Mouse (Mus musculus): ENCODE measurements at regions not wholly inside any gene's neighbourhood (a gene's known extent, or its start where the extent isn't known, plus 50 kb on each side); places are given as distances from the start of the nearest gene placed in this dataset.

DNA sequence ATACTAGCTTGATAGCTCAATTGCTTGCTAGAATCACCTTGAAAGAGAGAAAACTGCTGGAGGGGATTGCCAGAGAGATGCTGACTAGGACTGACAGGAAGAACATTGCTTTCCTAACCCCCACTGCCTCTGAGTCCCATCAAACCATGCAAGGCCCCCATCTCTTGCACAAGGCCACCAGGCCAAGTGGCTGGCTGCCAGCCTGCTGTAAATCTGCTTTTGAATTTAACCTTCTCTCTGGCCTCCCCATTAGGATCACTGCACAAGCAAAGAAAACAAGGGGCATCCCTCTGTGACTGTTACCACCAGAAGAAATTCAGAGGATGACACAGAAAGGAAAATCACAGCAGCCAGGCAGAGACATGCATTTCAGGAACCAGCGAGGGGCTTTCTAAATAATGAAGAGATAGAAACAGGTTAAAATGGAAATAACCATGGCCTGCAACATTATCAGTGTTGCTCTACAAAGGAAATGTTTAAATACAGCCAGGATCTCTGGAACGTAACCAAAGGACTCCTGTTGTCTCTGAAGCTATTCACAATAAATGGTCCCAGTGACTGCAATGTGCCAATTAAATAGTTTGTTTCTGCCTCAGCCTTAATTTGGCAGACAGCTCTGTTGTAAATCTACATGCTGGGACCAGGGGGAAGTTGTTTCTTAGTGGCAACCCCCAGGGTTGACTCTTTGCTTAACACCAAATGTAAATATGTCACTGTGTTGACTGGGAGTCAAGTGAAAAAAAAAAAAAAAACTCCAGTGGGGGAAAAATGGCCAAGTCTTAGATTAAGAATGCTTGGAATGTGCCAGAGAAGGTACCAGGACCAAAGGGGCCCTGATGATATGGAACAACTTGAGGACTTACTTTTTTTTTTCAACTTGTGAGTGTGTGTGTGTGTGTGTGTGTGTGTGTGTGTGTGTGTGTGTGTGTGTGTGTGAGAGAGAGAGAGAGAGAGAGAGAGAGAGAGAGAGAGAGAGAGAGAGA lies 233.9 kb upstream of the Epha4 start:
- no peak; the same call in 1 of the 2 replicates for ATAC-seq

DNA sequence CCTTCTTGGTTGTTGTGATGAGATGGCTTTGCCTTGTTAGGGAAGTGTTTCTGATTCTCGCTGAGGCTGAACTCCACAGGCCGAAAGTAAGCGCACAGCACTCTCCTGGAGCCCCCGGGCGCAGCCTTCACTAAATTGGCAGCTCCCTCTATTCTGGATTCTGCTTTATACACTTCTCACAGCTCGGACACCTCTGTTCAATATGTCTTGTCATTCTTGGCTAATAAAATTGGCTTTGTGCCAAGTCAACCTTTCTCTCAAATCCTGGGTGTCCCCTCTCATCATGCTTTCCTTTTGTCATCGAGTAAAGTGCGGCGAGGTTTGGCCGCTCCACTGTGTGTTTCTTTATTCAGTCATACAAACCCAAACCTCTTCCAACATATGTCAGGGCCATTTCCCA lies 217.2 kb upstream of the Epha4 start:
- H3K36me3 ChIP-seq (ENCODE audit: control insufficient read depth, insufficient read depth, low read length), result no peaks in the 10 kb centered on the region
- 42% methylated on average over 10 of the region's 10 CpGs for WGBS
- peak; percentile 48; the same call in 1 of the 2 replicates for ATAC-seq
- H3K9ac ChIP-seq (ENCODE audit: low read depth, low read length), result no peak overlapping the region
- no peaks in the 10 kb centered on the region for H3K4me1 ChIP-seq (ENCODE audit: control insufficient read depth, insufficient read depth, low read depth, low read length)
- no peak overlapping the region for H3K27ac ChIP-seq (ENCODE audit: low read depth, low read length)
- no peaks in the 10 kb centered on the region for H3K9me3 ChIP-seq (ENCODE audit: control insufficient read depth, low read length)
- no peak overlapping the region for H3K4me2 ChIP-seq (ENCODE audit: low read length)
- H3K27me3 ChIP-seq (replicated peaks; ENCODE audit: control insufficient read depth, insufficient read depth, low read length), result no peaks in the 10 kb centered on the region
- H3K4me3 ChIP-seq (ENCODE audit: low read length), result no peak overlapping the region

More for the DNA sequence above, 233.9 kb upstream of the Epha4 start:
- Histone ChIP-seq H3K4me3 (ENCODE audit: low read length) (no peak overlapping the region), H3K36me3 (ENCODE audit: control insufficient read depth, insufficient read depth, low read length) (no peaks in the 10 kb centered on the region), H3K9me3 (ENCODE audit: control insufficient read depth, low read length) (no peaks in the 10 kb centered on the region), H3K27me3 (replicated peaks; ENCODE audit: control insufficient read depth, insufficient read depth, low read length) (no peaks in the 10 kb centered on the region), H3K4me1 (ENCODE audit: control insufficient read depth, insufficient read depth, low read depth, low read length) (peaks cover 7% of the 10 kb centered on the region), H3K4me2 (ENCODE audit: low read length) (no peak overlapping the region), H3K27ac (ENCODE audit: low read depth, low read length) (peak overlapping the region; percentile 8; the same call in 1 of the 2 replicates), H3K9ac (ENCODE audit: low read depth, low read length) (no peak overlapping the region)
- WGBS, result 54% methylated on average over 2 of the region's 2 CpGs

DNA sequence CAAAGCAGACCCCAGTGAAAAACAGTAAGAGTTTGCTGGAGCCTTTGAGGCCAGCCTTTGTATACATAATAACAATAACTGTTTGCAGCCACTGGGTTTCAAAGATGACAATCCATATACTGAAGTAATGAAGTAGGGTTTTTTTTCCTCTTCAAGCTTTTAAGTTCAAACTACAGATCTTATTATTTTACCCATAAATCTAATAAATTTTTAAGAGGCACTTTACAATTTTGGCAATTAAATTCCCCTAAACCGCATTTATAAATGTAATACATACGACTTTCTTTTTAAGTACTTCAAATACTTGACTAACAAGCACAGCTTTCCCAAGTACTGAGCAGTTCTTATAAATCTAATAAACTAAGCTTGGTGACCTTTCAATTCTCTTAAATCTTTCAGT lies 212.7 kb upstream of the Epha4 start:
- no peaks in the 10 kb centered on the region for H3K4me1 ChIP-seq (ENCODE audit: control insufficient read depth, insufficient read depth, low read depth, low read length)
- WGBS, result 90% methylated on average over 2 of the region's 2 CpGs
- ATAC-seq, result no peak

DNA sequence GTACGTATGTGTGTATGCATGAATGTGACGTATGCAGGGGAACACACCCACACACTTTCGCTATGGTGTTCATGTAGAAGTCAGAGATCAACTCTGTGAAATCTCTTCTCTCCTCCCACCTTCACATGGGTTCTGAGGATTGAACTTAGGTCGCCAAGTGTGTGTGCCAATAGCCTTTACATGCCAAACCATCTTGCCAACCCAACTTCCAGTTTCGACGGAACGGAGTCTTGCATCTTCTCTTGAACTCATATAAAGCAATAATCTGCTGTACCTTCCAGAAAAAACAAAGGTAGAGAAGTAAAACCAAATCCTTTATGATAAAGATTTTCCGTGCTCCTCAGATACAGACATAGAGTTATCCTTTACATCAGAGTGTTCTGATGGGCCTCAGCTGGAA lies 208.4 kb upstream of the Epha4 start:
- no peaks in the 10 kb centered on the region for H3K27me3 ChIP-seq (replicated peaks; ENCODE audit: control insufficient read depth, insufficient read depth, low read length)
- no peak overlapping the region for H3K4me2 ChIP-seq (ENCODE audit: low read length)
- no peak for ATAC-seq
- no peaks in the 10 kb centered on the region for H3K4me1 ChIP-seq (ENCODE audit: control insufficient read depth, insufficient read depth, low read depth, low read length)
- no peaks in the 10 kb centered on the region for H3K9me3 ChIP-seq (ENCODE audit: control insufficient read depth, low read length)
- 87% methylated on average over 8 of the region's 8 CpGs for WGBS
- no peak overlapping the region for H3K9ac ChIP-seq (ENCODE audit: low read depth, low read length)
- H3K27ac ChIP-seq (ENCODE audit: low read depth, low read length), result no peak overlapping the region
- no peaks in the 10 kb centered on the region for H3K36me3 ChIP-seq (ENCODE audit: control insufficient read depth, insufficient read depth, low read length)
- no peak overlapping the region for H3K4me3 ChIP-seq (ENCODE audit: low read length)

More for the DNA sequence above, 212.7 kb upstream of the Epha4 start:
- Histone ChIP-seq H3K27ac (ENCODE audit: low read depth, low read length) (no peak overlapping the region), H3K27me3 (replicated peaks; ENCODE audit: control insufficient read depth, insufficient read depth, low read length) (no peaks in the 10 kb centered on the region), H3K9me3 (ENCODE audit: control insufficient read depth, low read length) (no peaks in the 10 kb centered on the region), H3K9ac (ENCODE audit: low read depth, low read length) (no peak overlapping the region), H3K36me3 (ENCODE audit: control insufficient read depth, insufficient read depth, low read length) (no peaks in the 10 kb centered on the region), H3K4me2 (ENCODE audit: low read length) (no peak overlapping the region), H3K4me3 (ENCODE audit: low read length) (no peak overlapping the region)

DNA sequence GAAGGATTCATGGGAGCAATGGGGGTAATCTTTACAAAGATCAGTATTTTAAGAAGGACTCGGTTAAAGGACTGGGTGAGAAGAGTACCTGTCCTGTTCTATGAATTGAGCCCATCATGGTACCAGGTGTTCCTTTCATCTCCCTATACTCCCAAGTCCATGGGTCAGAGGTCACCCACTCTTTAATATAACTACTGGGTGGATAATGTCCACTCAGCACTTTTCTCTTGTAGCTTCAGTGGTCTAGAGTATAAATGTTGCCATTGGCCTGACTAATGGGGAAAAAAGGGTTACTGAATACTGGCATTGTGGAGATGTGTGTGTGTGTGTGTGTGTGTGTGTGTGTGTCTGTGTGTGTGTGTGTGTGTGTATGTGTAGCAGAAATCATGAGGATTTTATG lies 206.0 kb upstream of the Epha4 start:
- no peak for ATAC-seq
- Histone ChIP-seq H3K4me1 (ENCODE audit: control insufficient read depth, insufficient read depth, low read depth, low read length) (no peaks in the 10 kb centered on the region), H3K4me2 (ENCODE audit: low read length) (no peak overlapping the region), H3K27ac (ENCODE audit: low read depth, low read length) (no peak overlapping the region), H3K27me3 (replicated peaks; ENCODE audit: control insufficient read depth, insufficient read depth, low read length) (no peaks in the 10 kb centered on the region), H3K9me3 (ENCODE audit: control insufficient read depth, low read length) (no peaks in the 10 kb centered on the region), H3K4me3 (ENCODE audit: low read length) (no peak overlapping the region), H3K9ac (ENCODE audit: low read depth, low read length) (no peak overlapping the region), H3K36me3 (ENCODE audit: control insufficient read depth, insufficient read depth, low read length) (no peaks in the 10 kb centered on the region)
- WGBS, result 82% methylated on average over 1 of the region's 1 CpGs

DNA sequence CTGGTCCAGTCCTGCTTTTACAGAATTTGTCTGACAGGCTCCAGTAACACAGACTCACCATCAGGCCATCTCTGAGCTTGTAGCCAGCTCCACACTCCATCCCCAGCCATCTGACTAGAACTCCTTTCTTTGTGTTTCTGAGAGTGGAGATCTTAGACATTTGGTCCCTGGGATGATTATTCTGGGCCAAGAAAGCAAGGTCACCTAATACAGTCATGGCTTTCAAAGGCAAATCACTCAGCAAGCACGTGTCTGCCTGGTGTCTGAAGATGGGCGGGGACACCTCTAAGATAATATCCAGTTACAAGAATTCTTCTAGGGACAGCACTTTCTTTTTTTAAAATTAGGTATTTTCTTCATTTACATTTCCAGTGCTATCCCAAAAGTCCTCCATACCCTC lies 198.1 kb upstream of the Epha4 start:
- H3K4me2 ChIP-seq (ENCODE audit: low read length), result no peak overlapping the region
- no peak overlapping the region for H3K4me3 ChIP-seq (ENCODE audit: low read length)
- no peaks in the 10 kb centered on the region; the same call in 1 of the 2 replicates for H3K4me1 ChIP-seq (ENCODE audit: control insufficient read depth, insufficient read depth, low read depth, low read length)
- no peak overlapping the region for H3K27ac ChIP-seq (ENCODE audit: low read depth, low read length)
- no peaks in the 10 kb centered on the region for H3K27me3 ChIP-seq (replicated peaks; ENCODE audit: control insufficient read depth, insufficient read depth, low read length)
- no peak for ATAC-seq
- H3K9me3 ChIP-seq (ENCODE audit: control insufficient read depth, low read length), result no peaks in the 10 kb centered on the region
- no peak overlapping the region for H3K9ac ChIP-seq (ENCODE audit: low read depth, low read length)
- WGBS, result 68% methylated on average over 2 of the region's 2 CpGs
- H3K36me3 ChIP-seq (ENCODE audit: control insufficient read depth, insufficient read depth, low read length), result no peaks in the 10 kb centered on the region

DNA sequence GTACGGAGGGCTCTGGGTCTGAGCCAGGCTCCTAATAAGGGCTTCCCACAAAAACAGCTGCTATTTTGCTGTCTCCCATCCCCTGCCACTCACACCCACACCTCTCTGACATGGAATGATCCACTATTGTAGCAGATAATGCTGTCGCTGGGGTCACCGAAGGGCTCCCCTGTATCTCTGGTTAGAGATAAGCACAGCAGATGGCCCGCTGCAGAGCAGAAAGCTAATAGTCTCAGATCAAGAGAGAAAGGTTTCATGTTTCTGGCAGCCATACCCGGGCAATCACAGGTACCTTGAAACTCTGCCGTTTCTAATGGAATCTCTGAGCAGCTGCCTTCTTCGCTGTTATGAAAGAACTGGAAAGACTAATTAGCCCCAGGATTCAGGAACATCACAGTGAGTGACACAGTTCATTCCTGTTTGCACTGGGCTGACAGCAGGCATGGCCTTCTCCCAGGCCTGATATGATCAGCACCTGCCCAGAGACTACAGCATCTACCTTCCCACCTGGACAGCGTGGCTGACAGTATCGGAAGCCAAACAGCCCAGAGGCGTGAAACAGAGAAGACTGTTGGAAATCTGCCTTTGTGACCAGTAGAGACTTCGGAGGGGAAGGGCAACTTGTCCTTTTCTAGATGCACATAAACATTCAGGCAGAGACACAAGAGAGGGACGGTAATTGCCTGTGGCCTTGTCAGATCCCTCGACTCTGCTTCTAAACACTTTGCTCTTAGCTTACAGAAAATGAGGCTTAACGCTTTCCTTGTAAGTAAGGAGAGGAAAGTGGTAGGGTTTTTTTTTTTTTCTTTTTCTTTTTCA lies 193.5 kb upstream of the Epha4 start:
- Histone ChIP-seq H3K27ac (ENCODE audit: low read depth, low read length) (no peak overlapping the region), H3K9me3 (ENCODE audit: control insufficient read depth, low read length) (no peaks in the 10 kb centered on the region), H3K4me3 (ENCODE audit: low read length) (no peak overlapping the region), H3K9ac (ENCODE audit: low read depth, low read length) (no peak overlapping the region), H3K4me2 (ENCODE audit: low read length) (no peak overlapping the region), H3K4me1 (ENCODE audit: control insufficient read depth, insufficient read depth, low read depth, low read length) (no peaks in the 10 kb centered on the region; the same call in 1 of the 2 replicates), H3K36me3 (ENCODE audit: control insufficient read depth, insufficient read depth, low read length) (no peaks in the 10 kb centered on the region), H3K27me3 (replicated peaks; ENCODE audit: control insufficient read depth, insufficient read depth, low read length) (no peaks in the 10 kb centered on the region)
- ATAC-seq, result peak; percentile 67
- WGBS, result 43% methylated on average over 14 of the region's 14 CpGs

DNA sequence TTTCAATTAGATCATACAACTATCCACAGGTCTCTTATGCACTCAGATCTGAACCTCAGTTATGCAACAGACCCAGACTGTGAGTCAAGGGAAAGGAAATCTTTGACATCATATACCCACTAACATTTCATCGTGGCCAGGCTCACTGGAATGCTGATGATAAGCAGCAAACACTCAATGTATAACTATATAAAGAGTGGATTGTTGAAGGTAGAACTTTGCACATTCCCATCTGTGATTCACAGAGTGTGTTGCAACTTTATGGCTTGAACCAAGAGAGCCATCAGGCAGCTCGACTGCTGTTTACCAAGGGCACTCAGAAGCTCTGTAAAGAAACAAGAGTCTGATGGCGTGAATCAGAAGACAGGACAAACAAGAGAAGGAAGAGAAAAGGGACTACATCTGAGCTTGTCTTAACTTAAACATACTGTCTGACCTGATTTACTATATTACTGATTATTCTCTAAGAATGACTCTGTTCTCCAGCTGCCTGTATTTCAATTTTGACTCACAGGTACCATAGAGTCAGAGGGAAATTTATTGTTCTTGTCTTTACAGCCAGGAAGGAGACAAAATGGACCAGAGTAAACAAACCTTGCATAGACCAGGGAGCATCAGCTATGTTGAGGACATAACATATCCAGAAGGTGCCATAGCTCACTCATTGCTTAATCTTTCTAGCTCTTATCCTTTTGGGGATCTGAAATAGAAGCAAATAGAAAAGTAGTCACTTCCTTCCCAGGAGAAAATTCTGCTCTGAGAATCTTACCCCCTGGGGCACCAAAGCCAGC lies 180.5 kb upstream of the Epha4 start:
- WGBS, result 90% methylated on average over 3 of the region's 3 CpGs
- ATAC-seq, result no peak
- H3K27me3 ChIP-seq (replicated peaks; ENCODE audit: control insufficient read depth, insufficient read depth, low read length), result no peaks in the 10 kb centered on the region

More for the DNA sequence above, 180.5 kb upstream of the Epha4 start:
- no peaks in the 10 kb centered on the region for H3K36me3 ChIP-seq (ENCODE audit: control insufficient read depth, insufficient read depth, low read length)
- no peak overlapping the region for H3K4me3 ChIP-seq (ENCODE audit: low read length)
- H3K4me2 ChIP-seq (ENCODE audit: low read length), result no peak overlapping the region
- H3K4me1 ChIP-seq (ENCODE audit: control insufficient read depth, insufficient read depth, low read depth, low read length), result no peaks in the 10 kb centered on the region
- H3K9ac ChIP-seq (ENCODE audit: low read depth, low read length), result no peak overlapping the region
- H3K27ac ChIP-seq (ENCODE audit: low read depth, low read length), result no peak overlapping the region
- H3K9me3 ChIP-seq (ENCODE audit: control insufficient read depth, low read length), result no peaks in the 10 kb centered on the region
